Mouse (Mus musculus): ENCODE results near the gene Bcl2a1c. TPM values are rescaled to one million over a fixed set of nuclear protein-coding genes. Genes with fewer than 3 reads are reported as not detected.

The Bcl2a1c gene
- polyA plus RNA-seq, 1 experiment from 2014 or later = not detected

DNA sequence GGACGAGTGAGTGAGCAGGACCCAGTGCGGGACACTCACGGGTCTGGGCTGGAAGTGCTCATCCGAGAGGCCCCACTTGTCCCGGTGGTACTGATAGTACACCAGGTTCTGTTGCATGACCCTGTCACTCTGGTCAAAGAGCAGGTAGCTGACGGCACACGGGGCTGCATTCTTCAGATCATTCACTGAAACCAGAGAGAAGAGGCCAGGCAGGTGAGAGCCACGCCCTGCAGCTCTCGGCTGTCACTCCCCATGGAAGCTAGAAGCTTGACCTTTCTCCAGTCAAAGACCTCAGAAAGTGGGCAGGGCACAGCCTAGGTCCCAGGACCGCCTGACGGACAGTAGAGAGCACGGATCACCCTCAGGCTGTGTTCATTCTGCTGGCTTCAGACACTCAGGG is 49.9 kb downstream of the Bcl2a1c start:
- 41% methylated on average over 12 of the region's 12 CpGs for WGBS
- peak overlapping the region; percentile 22; the same call in 1 of the 2 replicates for H3K9ac ChIP-seq (ENCODE audit: low read depth, low read length)
- 0 out of 2 replicates have a peak, but pooled peaks cover 3% of the 10 kb centered on the region for H3K4me1 ChIP-seq (replicated peaks; ENCODE audit: control insufficient read depth, insufficient read depth, low read length)
- H3K27me3 ChIP-seq (replicated peaks; ENCODE audit: control insufficient read depth, insufficient read depth, low read length) = no peaks in the 10 kb centered on the region
- H3K4me3 ChIP-seq (ENCODE audit: low read depth, low read length) = no peak overlapping the region
- no peak overlapping the region for H3K4me2 ChIP-seq (replicated peaks; ENCODE audit: low read depth)
- peaks cover 21% of the 10 kb centered on the region for H3K36me3 ChIP-seq (ENCODE audit: control insufficient read depth, insufficient read depth)
- peak; percentile 70 for ATAC-seq
- no peaks in the 10 kb centered on the region for H3K9me3 ChIP-seq (ENCODE audit: control insufficient read depth)
- TF ChIP-seq CTCF (IDR thresholded peaks at IDR 0.05; ENCODE audit: low read depth) = no peak
- H3K27ac ChIP-seq (ENCODE audit: low read depth, low read length) = peak overlapping the region; percentile 80

Other genes starting within 250 kb of the Bcl2a1c start
- gene Crtap, start 60.5 kb downstream of the Bcl2a1c start, polyA plus RNA-seq (2015; fragmentation: Nextera tagmentation; extraction: Ambion mirVana) = 57.3 and 58.3 TPM in 2 replicates
- gene Glb1, start 70.9 kb downstream of the Bcl2a1c start, polyA plus RNA-seq (2015; fragmentation: Nextera tagmentation; extraction: Ambion mirVana) = 491 and 524 TPM in 2 replicates
- 25.7 and 30.0 TPM in 2 replicates for gene Tmppe, start 71.0 kb downstream of the Bcl2a1c start, polyA plus RNA-seq (2015; fragmentation: Nextera tagmentation; extraction: Ambion mirVana)
- gene Ccr4, start 174.8 kb downstream of the Bcl2a1c start, polyA plus RNA-seq (2015; fragmentation: Nextera tagmentation; extraction: Ambion mirVana) = 2.3 TPM in 2 replicates
- not detected in 2 replicates for gene C130032M10Rik, start 185.6 kb downstream of the Bcl2a1c start, polyA plus RNA-seq (2015; fragmentation: Nextera tagmentation; extraction: Ambion mirVana)
- 1.5 and 2.0 TPM in 2 replicates for gene Trim71, start 234.2 kb downstream of the Bcl2a1c start, polyA plus RNA-seq (2015; fragmentation: Nextera tagmentation; extraction: Ambion mirVana)

Measured in intestine, postnatal 0 days (tissue).